Mouse (Mus musculus): Measurements from ENCODE around the gene Asb13.

Asb13 gene

DNA sequence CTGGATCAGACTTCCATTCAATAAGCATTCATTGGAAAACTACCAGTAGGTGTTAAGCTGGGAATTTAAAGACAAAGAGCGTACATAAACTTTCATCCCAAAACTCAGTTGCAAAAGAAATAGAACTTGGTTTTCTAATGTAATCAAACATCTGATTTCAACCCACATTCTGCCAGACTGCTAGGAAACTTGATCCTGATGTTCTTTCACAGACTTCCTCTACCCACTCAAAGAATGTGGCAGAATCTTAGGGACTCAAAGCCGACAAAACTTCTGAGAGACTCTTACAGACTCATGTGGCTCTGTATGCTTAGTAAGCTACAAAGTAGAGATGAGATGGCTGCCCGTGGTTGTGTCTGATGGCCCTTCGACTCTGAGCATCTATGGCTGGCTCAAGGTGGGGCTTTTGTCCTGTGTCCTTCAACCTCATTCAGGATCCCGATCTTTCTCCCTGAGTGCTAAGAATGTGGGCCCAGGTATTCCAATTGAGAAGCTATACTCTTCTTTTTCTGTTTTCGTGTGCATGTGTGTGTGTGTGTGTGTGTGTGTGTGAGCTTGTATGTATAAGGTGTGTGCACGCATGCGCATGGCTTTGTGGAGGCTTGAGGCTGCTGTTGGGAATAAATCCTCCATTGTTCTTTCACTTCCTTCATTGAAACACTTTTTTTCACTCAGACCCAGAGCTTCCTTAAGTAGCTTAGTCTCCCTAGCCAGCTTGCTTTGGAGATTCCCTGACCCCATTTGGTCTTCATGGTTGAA is 63.3 kb downstream of the Asb13 start:
- no peaks in the 10 kb centered on the region for H3K36me3 ChIP-seq (ENCODE audit: insufficient read depth, low read length)
- no peaks in the 10 kb centered on the region for H3K9me3 ChIP-seq (ENCODE audit: low read length)
- H3K27me3 ChIP-seq (ENCODE audit: insufficient read depth, low read length) = peaks cover 6% of the 10 kb centered on the region; the same call in 1 of the 2 replicates
- H3K4me3 ChIP-seq (replicated peaks; ENCODE audit: low read length) = no peak overlapping the region
- H3K4me1 ChIP-seq (replicated peaks; ENCODE audit: low read depth, low read length) = peaks cover 23% of the 10 kb centered on the region
- no peak for TF ChIP-seq NANOG (IDR thresholded peaks at IDR 0.05; ENCODE audit: borderline replicate concordance, low read length)
- TF ChIP-seq CTCF (conservative IDR thresholded peaks at IDR 0.05; ENCODE audit: low read length) = no peak
- TF ChIP-seq POU5F1 (IDR thresholded peaks at IDR 0.05; ENCODE audit: borderline replicate concordance, low read length) = no peak

DNA sequence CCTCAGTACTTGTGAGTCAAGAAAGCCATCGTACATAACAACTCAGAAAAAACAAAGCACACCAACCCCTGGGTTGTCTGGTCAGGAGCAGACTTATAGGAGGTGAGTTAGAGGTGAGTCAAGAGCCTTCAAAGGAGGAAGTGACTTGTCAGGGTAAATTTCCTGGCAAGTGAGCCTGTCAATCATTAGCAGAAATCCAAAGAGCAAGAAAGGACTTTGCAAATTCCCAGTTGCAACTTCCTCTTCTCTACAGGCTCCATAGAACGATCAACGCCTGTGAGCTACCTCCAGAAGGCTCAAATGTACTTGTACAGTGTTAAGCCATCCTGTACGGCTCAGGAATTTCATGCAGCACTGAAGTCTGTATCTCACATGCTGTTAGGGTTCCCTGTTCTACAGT is 66.9 kb downstream of the Asb13 start:
- Histone ChIP-seq H3K36me3 (ENCODE audit: insufficient read depth, low read length) (no peaks in the 10 kb centered on the region), H3K4me1 (replicated peaks; ENCODE audit: low read depth, low read length) (peaks cover 10% of the 10 kb centered on the region), H3K9me3 (ENCODE audit: low read length) (no peaks in the 10 kb centered on the region), H3K27me3 (ENCODE audit: insufficient read depth, low read length) (peaks cover 6% of the 10 kb centered on the region; the same call in 1 of the 2 replicates), H3K4me3 (replicated peaks; ENCODE audit: low read length) (no peak overlapping the region)
- TF ChIP-seq POU5F1 (IDR thresholded peaks at IDR 0.05; ENCODE audit: borderline replicate concordance, low read length) (no peak), NANOG (IDR thresholded peaks at IDR 0.05; ENCODE audit: borderline replicate concordance, low read length) (no peak), CTCF (conservative IDR thresholded peaks at IDR 0.05; ENCODE audit: low read length) (no peak)

All from E14TG2a.4 (cell line).